Mouse (Mus musculus): ENCODE measurements around the gene Lrrc10b. TPM values are rescaled to one million over a fixed set of nuclear protein-coding genes. Genes with fewer than 3 reads are reported as not detected.

Lrrc10b gene
- polyA plus RNA-seq, 1 experiment from 2014 or later = 1.1 TPM

DNA sequence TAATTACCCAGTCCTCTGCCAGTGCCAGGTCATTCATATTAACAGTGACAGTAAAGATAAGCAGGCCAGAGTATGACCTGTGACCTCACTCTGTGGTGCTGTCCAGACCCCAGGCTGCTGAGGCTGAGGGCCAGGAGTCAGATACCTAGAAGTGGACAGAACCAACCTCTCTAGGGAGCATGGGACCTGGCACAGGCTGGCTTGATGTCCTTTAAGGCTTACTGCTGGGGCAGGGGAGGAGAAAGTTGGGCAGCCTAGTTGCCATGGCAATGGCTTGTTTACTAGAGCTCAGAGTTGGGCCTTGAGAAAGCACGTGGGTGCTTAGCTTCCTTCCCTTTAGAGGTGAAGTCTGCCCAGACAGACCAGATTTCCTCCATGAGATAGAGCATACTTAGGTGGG lies 20.5 kb downstream of the Lrrc10b start:
- H3K9me3 ChIP-seq = no peaks in the 10 kb centered on the region
- no peak overlapping the region for H3K27ac ChIP-seq (replicated peaks)
- ATAC-seq (replicated peaks) = no peak
- H3K4me3 ChIP-seq = no peak overlapping the region
- peaks cover 3% of the 10 kb centered on the region; the same call in 1 of the 2 replicates for H3K36me3 ChIP-seq
- peaks cover 16% of the 10 kb centered on the region for H3K4me1 ChIP-seq
- H3K9ac ChIP-seq (replicated peaks) = no peak overlapping the region
- WGBS = 29% methylated on average over 1 of the region's 1 CpGs
- H3K4me2 ChIP-seq (replicated peaks) = no peak overlapping the region
- H3K27me3 ChIP-seq = no peaks in the 10 kb centered on the region

DNA sequence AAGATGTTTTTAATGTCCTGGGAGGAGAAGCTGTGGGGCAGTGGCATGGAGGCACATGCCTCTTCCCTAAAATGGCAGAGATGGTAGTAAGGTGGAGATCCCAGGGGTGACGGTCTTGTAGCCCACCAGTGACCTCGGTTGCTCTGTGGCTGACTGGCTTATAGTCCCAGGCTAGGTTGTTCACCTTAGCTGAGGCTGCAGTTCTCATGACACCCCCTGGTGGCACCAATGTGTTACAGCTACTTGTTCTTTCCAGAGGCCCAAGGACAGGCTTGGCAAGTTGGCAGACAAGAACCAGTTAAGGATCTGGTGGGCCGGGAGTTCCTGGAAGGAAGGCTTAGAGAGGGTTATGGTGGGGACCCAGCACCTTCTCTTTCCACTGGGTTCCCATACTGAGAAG lies 21.4 kb downstream of the Lrrc10b start:
- no peak; the same call in 1 of the 2 replicates for ATAC-seq (replicated peaks)
- peaks cover 3% of the 10 kb centered on the region; the same call in 1 of the 2 replicates for H3K36me3 ChIP-seq
- H3K4me2 ChIP-seq (replicated peaks) = no peak overlapping the region
- peaks cover 22% of the 10 kb centered on the region for H3K4me1 ChIP-seq
- no peaks in the 10 kb centered on the region for H3K9me3 ChIP-seq
- H3K4me3 ChIP-seq = no peak overlapping the region
- no peak overlapping the region for H3K9ac ChIP-seq (replicated peaks)
- H3K27ac ChIP-seq (replicated peaks) = no peak overlapping the region
- H3K27me3 ChIP-seq = no peaks in the 10 kb centered on the region
- WGBS = 25% methylated on average over 3 of the region's 3 CpGs

DNA sequence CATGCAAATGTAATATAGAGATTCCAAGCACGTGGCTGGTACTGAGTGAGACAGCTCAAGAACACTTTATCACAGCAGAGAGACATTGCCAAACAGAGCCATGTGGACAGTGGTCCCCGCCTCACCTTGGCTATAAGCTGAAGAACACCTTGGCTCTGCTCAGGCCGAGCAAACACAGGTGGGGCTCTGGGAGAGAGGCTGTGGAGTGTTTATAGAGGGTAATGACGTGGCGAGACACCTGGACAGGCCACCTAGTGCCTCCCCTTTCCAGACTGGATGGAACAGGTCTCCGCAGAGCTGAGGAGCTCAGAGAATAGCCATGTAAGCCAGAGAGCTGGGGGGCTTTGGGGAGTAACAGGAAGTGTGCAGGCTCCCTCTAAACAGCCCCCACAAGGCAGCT lies 22.3 kb downstream of the Lrrc10b start:
- no peaks in the 10 kb centered on the region for H3K27me3 ChIP-seq
- no peak overlapping the region for H3K9ac ChIP-seq (replicated peaks)
- peaks cover 24% of the 10 kb centered on the region for H3K4me1 ChIP-seq
- H3K4me3 ChIP-seq = no peak overlapping the region
- no peak overlapping the region for H3K27ac ChIP-seq (replicated peaks)
- no peaks in the 10 kb centered on the region for H3K36me3 ChIP-seq
- H3K4me2 ChIP-seq (replicated peaks) = no peak overlapping the region
- no peaks in the 10 kb centered on the region for H3K9me3 ChIP-seq
- WGBS = 74% methylated on average over 6 of the region's 6 CpGs
- ATAC-seq (replicated peaks) = no peak

DNA sequence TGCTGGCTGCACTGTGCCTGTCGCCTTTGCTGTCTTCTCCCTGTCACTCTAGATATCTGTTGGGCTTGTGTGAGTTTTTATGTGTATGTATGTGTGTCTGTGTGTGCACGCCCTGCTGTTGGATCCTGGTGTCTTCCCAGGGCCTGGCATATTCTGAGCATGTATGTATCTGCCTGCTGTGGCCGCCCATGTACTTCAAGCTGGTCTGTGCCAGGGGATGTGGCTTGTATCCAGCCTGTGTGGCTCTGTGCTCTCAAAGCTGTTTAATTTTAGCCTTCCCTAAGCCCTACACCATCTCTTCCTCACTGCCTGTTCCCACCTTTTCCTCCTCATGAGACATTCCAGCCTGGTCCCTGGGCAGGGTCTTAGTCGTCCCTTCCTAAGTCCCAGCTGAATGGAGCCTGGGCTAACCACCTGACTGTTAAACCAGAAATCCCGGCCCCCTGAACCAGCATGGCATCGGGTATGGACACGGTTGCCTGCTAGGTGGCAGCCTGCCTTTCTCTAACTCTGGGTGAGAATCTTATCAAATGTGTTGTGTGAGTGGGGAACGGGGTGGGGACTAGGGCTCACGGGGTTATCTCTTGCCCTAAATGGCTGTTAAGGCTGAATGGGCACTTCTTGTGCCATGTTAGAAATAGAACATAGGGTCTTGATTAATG lies 23.3 kb downstream of the Lrrc10b start:
- H3K9ac ChIP-seq (replicated peaks) = no peak overlapping the region
- H3K4me2 ChIP-seq (replicated peaks) = no peak overlapping the region
- peaks cover 29% of the 10 kb centered on the region for H3K4me1 ChIP-seq
- H3K27ac ChIP-seq (replicated peaks) = no peak overlapping the region
- WGBS = 59% methylated on average over 9 of the region's 9 CpGs
- no peak for ATAC-seq (replicated peaks)
- no peaks in the 10 kb centered on the region for H3K9me3 ChIP-seq
- no peak overlapping the region for H3K4me3 ChIP-seq
- no peaks in the 10 kb centered on the region for H3K27me3 ChIP-seq
- H3K36me3 ChIP-seq = no peaks in the 10 kb centered on the region

DNA sequence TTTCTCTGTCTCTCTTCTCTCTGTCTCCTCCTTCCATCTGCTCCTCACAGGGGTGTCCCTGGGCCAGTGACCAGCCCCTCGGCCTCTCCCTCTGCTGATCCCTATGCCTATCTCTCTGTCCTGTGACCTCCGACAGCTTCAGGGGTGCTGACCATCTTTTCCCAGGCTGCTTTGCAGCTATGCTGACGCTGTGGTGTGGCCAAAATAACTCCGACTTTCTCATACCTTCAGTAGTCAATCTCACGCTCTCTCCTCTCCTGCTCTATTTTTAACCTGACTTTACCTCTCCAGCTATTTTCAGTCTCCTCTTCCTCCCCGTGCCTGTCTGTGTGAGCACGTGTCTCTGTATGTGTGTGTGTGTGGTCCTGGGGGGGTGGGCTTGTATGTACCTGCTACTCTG lies 24.0 kb downstream of the Lrrc10b start:
- peaks cover 29% of the 10 kb centered on the region for H3K4me1 ChIP-seq
- no peak overlapping the region for H3K9ac ChIP-seq (replicated peaks)
- no peaks in the 10 kb centered on the region for H3K9me3 ChIP-seq
- no peaks in the 10 kb centered on the region for H3K36me3 ChIP-seq
- no peak for ATAC-seq (replicated peaks)
- no peak overlapping the region for H3K4me3 ChIP-seq
- H3K27ac ChIP-seq (replicated peaks) = no peak overlapping the region
- WGBS = 74% methylated on average over 7 of the region's 7 CpGs
- H3K27me3 ChIP-seq = no peaks in the 10 kb centered on the region
- no peak overlapping the region for H3K4me2 ChIP-seq (replicated peaks)

DNA sequence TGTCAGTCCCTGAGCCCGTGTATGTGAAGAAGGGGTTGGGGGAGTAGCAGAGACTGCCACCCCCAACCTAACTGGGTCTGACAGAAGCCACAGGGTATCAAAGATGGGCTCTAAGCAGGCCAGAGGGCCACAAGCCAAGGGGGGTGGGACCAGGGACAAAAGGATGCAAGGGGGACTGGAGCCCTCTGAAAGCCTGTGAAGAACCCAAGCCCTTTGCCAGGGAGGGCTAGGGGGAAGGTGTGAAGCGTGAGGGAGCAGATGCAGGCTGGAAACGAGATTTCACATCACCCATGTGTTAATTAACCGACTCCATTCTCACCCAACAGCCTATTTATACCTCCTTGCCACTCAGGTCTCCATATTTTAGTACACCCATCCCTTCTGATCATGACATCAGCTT lies 25.4 kb downstream of the Lrrc10b start:
- no peaks in the 10 kb centered on the region for H3K9me3 ChIP-seq
- H3K4me1 ChIP-seq = peaks cover 29% of the 10 kb centered on the region
- no peak overlapping the region for H3K9ac ChIP-seq (replicated peaks)
- 29% methylated on average over 4 of the region's 4 CpGs for WGBS
- peak; percentile 34; the same call in 1 of the 2 replicates for ATAC-seq (replicated peaks)
- no peak overlapping the region for H3K4me3 ChIP-seq
- H3K36me3 ChIP-seq = no peaks in the 10 kb centered on the region
- peak overlapping the region; percentile 32; the same call in 1 of the 2 replicates for H3K27ac ChIP-seq (replicated peaks)
- H3K27me3 ChIP-seq = no peaks in the 10 kb centered on the region
- H3K4me2 ChIP-seq (replicated peaks) = no peak overlapping the region

DNA sequence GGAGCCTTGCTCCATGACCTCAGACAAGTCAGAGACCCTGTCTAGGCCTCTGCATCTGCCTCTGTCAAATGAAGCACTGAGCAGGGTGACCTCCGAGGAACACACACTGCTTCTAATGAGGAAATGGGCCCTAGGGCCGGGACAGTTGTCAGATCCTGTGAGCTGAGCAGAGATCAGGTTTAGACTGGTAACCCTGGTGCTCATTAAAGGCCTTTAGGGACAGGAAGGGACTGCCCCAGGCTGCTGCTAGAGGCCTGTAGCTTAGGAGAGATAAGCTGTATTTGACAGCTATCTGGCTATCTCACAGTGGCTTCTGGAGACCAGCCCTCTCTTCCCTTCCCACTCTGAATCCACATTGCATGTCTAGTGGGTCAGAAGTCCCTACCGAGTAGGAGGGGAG lies 25.9 kb downstream of the Lrrc10b start:
- H3K9ac ChIP-seq (replicated peaks) = no peak overlapping the region
- no peaks in the 10 kb centered on the region for H3K36me3 ChIP-seq
- no peaks in the 10 kb centered on the region for H3K9me3 ChIP-seq
- no peak for ATAC-seq (replicated peaks)
- no peaks in the 10 kb centered on the region for H3K27me3 ChIP-seq
- H3K4me1 ChIP-seq = peaks cover 30% of the 10 kb centered on the region
- H3K27ac ChIP-seq (replicated peaks) = peak overlapping the region; percentile 32; the same call in 1 of the 2 replicates
- H3K4me2 ChIP-seq (replicated peaks) = no peak overlapping the region
- 52% methylated on average over 3 of the region's 3 CpGs for WGBS
- no peak overlapping the region for H3K4me3 ChIP-seq

DNA sequence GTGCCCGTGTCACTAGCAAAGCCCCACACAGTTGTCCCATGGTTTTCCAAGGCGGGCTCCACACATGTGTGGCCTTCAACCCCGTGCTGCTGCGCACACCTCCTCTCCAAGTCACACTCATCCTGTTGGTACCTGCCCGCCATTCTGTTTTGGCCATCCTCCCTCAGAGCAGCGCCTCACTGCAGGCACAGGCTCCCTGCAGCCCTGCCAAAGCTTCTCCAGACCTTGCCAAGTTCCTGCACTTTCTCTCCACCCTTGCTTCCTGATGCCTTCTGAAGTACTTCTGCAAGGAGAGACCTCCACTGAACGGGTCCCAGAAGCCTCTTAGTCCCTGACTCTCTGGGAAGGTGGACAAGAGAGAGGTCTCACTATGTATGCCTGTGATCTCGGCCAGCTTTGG lies 27.9 kb downstream of the Lrrc10b start:
- Histone ChIP-seq H3K4me1 (peaks cover 33% of the 10 kb centered on the region), H3K4me2 (replicated peaks) (no peak overlapping the region), H3K9ac (replicated peaks) (no peak overlapping the region), H3K27me3 (no peaks in the 10 kb centered on the region), H3K36me3 (no peaks in the 10 kb centered on the region), H3K9me3 (no peaks in the 10 kb centered on the region), H3K4me3 (no peak overlapping the region), H3K27ac (replicated peaks) (no peak overlapping the region)
- ATAC-seq (replicated peaks) = no peak
- WGBS = 81% methylated on average over 8 of the region's 8 CpGs

DNA sequence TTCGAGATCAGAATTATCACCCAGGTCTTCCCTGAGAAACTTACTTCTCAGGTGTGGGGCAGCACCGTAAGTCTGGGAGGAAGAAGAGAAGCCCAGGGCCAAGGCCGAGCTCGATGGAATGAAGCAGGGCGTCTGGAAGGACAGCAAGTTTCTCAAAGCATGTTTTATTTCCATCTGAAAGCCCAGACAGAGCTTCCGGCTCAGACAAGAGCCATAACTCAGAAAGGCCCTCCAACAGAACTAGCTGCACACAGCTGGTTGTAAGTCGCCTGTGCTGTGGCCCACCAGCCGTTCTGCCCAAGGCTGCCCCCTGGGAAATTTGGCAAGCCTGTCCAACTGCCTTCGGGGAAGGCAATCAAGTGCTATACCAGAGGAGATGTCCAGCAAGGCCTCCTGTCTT lies 29.8 kb downstream of the Lrrc10b start:
- Histone ChIP-seq H3K9me3 (no peaks in the 10 kb centered on the region), H3K4me1 (peaks cover 27% of the 10 kb centered on the region), H3K4me3 (no peak overlapping the region), H3K27ac (replicated peaks) (no peak overlapping the region), H3K4me2 (replicated peaks) (no peak overlapping the region), H3K27me3 (no peaks in the 10 kb centered on the region), H3K9ac (replicated peaks) (no peak overlapping the region), H3K36me3 (no peaks in the 10 kb centered on the region)
- WGBS = 85% methylated on average over 9 of the region's 9 CpGs
- ATAC-seq (replicated peaks) = no peak

DNA sequence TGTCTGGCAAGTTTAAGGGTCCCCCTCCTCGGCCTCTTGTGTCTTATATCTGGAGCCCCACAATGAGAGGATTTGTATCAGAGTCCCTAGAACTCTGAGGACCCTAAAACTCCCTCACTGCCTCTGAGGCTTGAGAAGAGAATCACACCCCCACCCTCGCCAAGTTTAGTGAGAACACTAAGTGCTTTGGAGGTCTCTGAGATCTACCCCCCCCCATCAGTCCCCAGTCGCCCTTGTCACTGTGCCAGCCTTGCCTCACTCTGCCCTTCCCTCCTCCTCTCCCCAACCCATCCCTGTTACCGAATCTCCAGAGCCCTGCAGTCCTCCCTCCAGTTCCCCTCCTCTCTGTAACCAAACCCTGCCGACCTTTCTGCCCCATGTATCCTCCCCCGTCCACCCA lies 30.5 kb downstream of the Lrrc10b start:
- no peak overlapping the region for H3K9ac ChIP-seq (replicated peaks)
- no peak for ATAC-seq (replicated peaks)

DNA sequence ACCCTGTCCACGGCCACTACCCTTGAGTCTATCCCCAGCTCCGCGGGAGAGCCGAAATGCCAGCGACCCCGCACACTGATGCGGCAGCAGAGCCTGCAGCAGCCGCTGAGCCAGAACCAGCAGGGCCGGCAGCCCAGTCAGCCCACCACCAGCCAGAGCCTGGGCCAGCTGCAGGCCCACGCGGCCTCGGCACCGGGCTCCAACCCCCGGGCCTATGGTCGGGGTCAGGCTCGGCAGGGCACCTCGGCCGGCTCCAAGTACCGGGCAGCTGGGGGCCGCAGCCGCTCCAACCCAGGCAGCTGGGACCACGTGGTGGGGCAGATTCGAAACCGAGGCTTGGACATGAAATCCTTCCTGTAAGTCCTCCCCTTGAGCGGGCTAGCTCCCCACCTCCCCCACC lies 31.0 kb downstream of the Lrrc10b start:
- WGBS = 51% methylated on average over 25 of the region's 25 CpGs
- no peaks in the 10 kb centered on the region for H3K27me3 ChIP-seq
- no peak overlapping the region for H3K4me2 ChIP-seq (replicated peaks)
- ATAC-seq (replicated peaks) = no peak
- H3K9ac ChIP-seq (replicated peaks) = no peak overlapping the region
- H3K4me1 ChIP-seq = peaks cover 28% of the 10 kb centered on the region
- no peaks in the 10 kb centered on the region for H3K36me3 ChIP-seq
- no peak overlapping the region for H3K27ac ChIP-seq (replicated peaks)
- H3K4me3 ChIP-seq = no peak overlapping the region
- H3K9me3 ChIP-seq = no peaks in the 10 kb centered on the region

More for the DNA sequence above, 30.5 kb downstream of the Lrrc10b start:
- Histone ChIP-seq H3K27me3 (no peaks in the 10 kb centered on the region), H3K4me2 (replicated peaks) (no peak overlapping the region), H3K4me3 (no peak overlapping the region), H3K27ac (replicated peaks) (no peak overlapping the region), H3K9me3 (no peaks in the 10 kb centered on the region), H3K4me1 (peaks cover 28% of the 10 kb centered on the region), H3K36me3 (no peaks in the 10 kb centered on the region)
- 53% methylated on average over 6 of the region's 6 CpGs for WGBS

DNA sequence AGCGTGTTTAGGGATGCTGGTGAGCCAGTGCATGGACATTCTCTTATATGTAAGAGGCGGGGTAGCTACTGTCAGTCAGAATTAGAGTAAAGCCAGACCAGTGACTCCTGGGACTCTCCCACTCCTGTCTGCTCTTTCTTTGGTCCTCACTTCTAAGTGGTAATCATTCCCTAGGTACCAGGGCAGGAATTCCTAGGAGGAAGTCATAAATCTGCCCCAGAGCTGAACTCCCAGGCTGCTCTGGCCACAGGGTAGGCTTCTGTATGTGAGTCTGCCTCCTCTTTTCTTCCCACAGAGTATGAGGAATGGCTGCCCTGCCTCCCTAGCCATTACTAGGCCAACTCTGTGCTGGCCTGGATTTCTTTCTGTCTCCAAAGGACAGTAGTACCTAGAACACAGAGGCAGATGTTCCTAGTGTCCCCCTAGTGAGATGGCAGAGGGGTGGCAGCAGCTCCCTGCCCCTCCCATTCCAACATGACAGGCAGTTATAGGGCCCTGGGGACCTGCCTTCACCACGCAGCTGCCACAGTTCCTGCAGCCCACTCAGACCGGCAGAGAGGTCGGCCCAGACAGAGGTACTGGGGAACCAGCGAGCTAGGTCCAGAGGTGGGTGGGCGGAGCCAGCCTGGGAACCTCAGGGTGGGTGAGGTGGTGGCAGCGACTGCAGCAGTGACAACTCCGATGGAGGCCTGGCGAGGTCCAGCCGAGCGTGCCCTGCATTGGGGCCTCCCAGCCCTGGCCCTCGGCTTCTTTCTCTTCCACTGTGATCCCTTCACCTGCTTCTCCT lies 31.6 kb downstream of the Lrrc10b start:
- no peaks in the 10 kb centered on the region for H3K36me3 ChIP-seq
- 51% methylated on average over 13 of the region's 13 CpGs for WGBS
- no peaks in the 10 kb centered on the region for H3K27me3 ChIP-seq
- H3K9me3 ChIP-seq = no peaks in the 10 kb centered on the region
- no peak for ATAC-seq (replicated peaks)
- no peak overlapping the region for H3K27ac ChIP-seq (replicated peaks)
- H3K9ac ChIP-seq (replicated peaks) = no peak overlapping the region
- H3K4me3 ChIP-seq = no peak overlapping the region
- H3K4me2 ChIP-seq (replicated peaks) = no peak overlapping the region
- H3K4me1 ChIP-seq = peaks cover 27% of the 10 kb centered on the region

All from forebrain, embryonic 15.5 days (tissue).